Mouse (Mus musculus): ENCODE results near the gene Ptk7.
"Not testable (repeated sequence)": the region's sequence is repeated elsewhere in the genome, so short reads cannot be mapped to it uniquely, and the experiment has no call there.

Ptk7 gene

DNA sequence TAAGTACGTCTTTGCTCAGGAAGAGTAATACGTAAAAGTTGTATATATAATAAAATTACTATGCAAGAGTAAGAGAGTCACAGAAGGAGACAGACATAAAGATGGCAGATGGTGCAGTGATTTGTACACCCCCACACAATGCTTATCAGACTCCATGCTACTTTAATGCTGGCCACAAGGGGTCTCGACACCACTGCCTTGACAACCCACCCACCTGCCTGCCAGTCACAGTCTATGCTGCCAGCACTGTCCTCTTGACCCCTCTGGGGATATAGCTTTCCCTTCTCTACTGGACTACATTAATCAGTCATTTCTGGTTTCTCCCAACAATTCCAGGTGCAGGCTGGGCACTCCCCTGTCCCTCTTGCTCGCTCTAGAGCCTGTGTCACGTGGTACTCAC is 50.7 kb downstream of the Ptk7 start:
- no peaks in the 10 kb centered on the region for H3K27me3 ChIP-seq (ENCODE audit: control insufficient read depth, insufficient read depth, low read length, poor library complexity, severe bottlenecking)
- H3K36me3 ChIP-seq (ENCODE audit: control insufficient read depth, insufficient read depth, low read length, poor library complexity, severe bottlenecking), result no peaks in the 10 kb centered on the region
- DNase-seq (ENCODE audit: low read depth, low spot score), result no peak

DNA sequence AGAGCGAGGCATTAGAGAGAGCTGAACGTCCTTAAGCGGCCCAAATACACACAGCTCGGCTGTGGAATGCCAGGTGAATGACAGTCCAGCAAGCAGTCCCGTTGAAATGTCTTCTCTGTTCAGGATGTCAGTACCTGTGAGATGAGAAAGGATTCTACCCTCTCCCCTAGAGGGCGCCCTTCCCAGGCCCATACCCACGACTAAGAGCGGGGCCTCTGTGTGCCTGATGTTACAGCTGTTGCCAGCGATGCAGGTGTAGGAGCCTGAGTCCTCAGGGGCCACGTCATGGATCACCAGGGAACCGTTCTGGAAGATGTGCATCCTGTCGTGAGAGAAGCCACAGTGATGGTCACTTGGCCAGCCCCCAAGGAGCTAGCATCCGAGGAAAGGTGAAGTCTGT is 53.2 kb downstream of the Ptk7 start:
- Histone ChIP-seq H3K27me3 (ENCODE audit: control insufficient read depth, insufficient read depth, low read length, poor library complexity, severe bottlenecking) (no peaks in the 10 kb centered on the region), H3K36me3 (ENCODE audit: control insufficient read depth, insufficient read depth, low read length, poor library complexity, severe bottlenecking) (no peaks in the 10 kb centered on the region)
- peak; percentile 42 for DNase-seq (ENCODE audit: low read depth, low spot score)

DNA sequence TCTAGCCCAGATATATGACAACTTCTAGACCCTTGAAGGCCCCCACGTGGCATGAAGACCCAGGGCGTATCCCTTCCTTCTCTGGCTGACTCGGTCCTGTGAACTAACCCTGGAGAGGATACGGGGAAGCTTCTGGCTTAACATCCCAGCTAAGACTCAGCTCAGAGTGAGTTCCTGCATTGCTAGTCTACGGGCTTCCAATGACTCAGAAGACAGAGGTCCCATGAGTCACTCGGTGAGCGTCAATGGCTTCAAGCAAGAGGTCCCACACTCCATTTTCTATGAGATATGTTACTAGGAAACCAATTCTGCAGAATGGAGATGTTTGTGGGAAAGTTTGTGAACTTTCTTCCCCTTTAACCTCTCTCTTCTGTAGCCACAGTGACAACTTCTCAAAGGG is 54.8 kb downstream of the Ptk7 start:
- Histone ChIP-seq H3K36me3 (ENCODE audit: control insufficient read depth, insufficient read depth, low read length, poor library complexity, severe bottlenecking) (no peaks in the 10 kb centered on the region), H3K27me3 (ENCODE audit: control insufficient read depth, insufficient read depth, low read length, poor library complexity, severe bottlenecking) (no peaks in the 10 kb centered on the region)

DNA sequence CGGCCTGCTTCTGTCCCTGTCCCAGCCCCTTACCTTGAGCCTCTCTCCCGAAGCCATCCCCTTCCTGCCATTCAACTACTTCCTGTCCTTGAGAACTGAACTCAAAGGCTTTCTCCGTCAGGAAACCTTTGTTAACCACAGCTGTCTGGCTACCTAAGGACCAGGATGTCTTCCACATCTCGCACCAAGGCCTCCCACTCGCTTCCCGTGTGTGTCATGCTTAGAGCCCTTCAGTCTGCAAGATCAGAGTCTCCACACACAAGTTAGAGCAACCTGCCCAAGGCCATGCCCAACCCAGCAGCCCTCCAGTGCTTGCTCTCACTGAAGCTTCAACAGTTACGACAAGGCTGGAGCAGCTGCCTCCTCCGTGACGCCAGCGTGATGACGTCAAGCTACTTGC is 58.3 kb downstream of the Ptk7 start:
- no peaks in the 10 kb centered on the region for H3K27me3 ChIP-seq (ENCODE audit: control insufficient read depth, insufficient read depth, low read length, poor library complexity, severe bottlenecking)
- H3K36me3 ChIP-seq (ENCODE audit: control insufficient read depth, insufficient read depth, low read length, poor library complexity, severe bottlenecking), result no peaks in the 10 kb centered on the region
- no peak for DNase-seq (ENCODE audit: low read depth, low spot score)

More for the DNA sequence above, 54.8 kb downstream of the Ptk7 start:
- DNase-seq (ENCODE audit: low read depth, low spot score), result no peak

DNA sequence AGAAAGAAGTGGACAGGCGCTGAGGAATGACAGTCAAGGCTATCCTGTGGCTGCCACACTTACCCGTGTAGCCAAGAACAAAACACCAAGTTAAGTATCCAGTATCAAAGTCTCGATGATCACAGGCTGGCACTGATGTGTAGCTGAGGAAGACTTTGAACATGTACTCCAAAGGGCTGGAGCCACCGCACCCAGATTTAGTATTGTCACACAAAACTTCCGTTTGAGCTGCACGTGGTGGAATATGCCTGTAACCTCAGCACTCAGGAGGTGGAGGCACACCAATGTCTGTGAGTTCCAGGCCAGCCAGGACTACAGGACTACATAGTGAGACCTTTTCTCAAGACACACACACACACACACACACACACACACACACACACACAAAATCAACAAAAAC is 70.2 kb downstream of the Ptk7 start:
- Histone ChIP-seq H3K36me3 (ENCODE audit: control insufficient read depth, insufficient read depth, low read length, poor library complexity, severe bottlenecking) (no peaks in the 10 kb centered on the region), H3K27me3 (ENCODE audit: control insufficient read depth, insufficient read depth, low read length, poor library complexity, severe bottlenecking) (no peaks in the 10 kb centered on the region)
- DNase-seq (ENCODE audit: low read depth, low spot score), result no peak

DNA sequence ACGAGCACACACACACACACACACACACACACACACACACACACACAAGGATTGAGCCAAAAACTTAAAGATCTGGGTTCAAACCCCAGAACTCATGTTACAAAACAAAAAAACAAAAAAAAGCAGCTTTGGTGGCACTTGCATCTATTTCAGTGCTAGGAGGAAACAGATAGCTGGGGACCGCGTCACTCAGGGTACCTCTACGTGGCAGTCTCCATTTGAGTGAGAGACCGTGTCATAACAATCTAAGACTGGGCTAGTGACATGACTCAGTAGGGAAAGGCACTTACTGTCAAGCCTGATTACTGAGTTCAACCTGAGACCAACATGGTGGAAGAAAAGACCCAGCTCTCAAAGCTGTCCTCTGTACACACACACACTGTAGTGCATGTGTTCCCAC is 71.2 kb downstream of the Ptk7 start:
- Histone ChIP-seq H3K27me3 (ENCODE audit: control insufficient read depth, insufficient read depth, low read length, poor library complexity, severe bottlenecking) (no peaks in the 10 kb centered on the region), H3K36me3 (ENCODE audit: control insufficient read depth, insufficient read depth, low read length, poor library complexity, severe bottlenecking) (no peaks in the 10 kb centered on the region)
- no peak for DNase-seq (ENCODE audit: low read depth, low spot score)

DNA sequence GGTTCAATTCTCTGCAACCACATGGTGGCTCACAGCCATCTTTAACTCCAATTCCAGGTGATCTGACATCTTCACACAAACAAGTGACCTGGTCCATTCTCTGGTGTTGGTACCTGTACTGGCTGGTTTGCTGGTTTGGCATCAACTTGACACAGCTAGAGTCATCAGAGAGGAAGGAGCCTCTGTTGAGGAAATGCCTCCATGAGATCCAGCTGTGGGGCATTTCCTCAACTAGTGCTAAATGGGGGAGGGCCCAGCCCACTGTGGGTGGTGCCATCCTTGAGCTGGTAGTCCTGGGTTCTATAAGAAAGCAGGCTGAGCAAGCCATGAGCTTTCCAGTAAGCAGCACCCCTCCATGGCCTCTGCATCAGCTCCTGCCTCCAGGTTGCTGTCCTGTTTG is 72.0 kb downstream of the Ptk7 start:
- DNase-seq (ENCODE audit: low read depth, low spot score), result not testable (repeated sequence)

DNA sequence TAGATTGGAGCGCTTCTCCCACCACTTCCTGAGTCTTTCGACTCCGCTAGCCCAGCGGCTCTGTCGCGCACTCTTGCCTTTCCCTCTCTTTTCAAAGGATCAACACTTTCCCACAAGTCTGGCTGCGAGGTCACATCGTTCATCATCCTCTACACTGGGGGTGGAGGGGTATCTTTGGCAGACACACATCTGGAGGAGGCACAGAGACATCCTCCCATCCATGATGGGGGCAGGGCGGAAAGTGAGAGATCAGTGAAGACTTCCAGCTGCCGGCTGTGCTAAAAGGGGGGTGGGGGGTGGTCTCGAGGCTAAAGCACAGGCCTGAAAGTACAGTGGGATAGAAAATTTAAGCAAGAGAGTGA is 72.7 kb downstream of the Ptk7 start:
- no peaks in the 10 kb centered on the region for H3K36me3 ChIP-seq (ENCODE audit: control insufficient read depth, insufficient read depth, low read length, poor library complexity, severe bottlenecking)

More for the DNA sequence above, 72.0 kb downstream of the Ptk7 start:
- H3K27me3 ChIP-seq (ENCODE audit: control insufficient read depth, insufficient read depth, low read length, poor library complexity, severe bottlenecking); H3K36me3 ChIP-seq (ENCODE audit: control insufficient read depth, insufficient read depth, low read length, poor library complexity, severe bottlenecking): not testable (repeated sequence)

DNA sequence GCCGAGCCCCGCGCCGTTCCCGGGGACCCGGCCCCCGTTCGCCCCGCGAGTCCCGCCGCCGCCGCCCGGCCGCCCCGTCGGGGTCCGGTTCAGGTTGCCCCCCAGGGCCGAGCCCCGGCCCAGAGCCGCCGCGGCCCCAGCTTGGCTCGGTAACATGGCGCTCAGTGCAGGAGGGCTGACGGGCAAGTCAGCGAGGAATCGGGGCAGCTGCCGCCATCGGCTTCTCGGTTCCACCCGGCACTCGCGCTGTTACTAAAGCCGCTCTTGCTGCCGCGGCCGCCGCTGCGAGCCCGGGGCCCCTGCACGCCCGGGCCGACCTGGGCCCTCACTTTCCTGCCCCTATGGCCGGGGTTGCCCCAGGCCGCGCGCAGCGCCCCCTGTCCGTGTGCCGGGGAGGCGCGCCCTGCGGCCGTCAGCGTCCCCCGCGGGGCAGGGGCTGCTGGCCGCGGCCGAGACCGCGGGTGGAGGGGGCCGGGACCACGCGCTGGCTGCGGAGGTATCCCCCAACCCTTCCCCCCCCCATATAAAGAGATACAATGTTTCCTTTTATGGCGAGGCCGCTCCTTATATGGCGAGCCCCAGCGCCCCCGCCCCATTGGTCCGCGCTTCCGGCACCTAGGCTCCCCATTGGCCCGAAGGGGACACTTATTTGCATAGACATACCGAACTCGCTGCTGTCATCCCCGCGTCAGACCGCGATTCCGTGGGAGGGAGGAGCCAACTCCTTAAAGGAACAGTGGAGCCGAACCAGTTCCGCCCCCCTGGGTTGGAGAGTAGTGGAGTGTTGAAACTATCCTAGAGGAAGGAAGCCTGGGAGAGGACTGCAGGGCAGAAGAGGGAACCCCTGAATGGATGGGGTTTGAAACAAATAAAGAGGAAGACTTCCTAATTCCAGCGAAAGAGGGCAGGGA is 73.4 kb downstream of the Ptk7 start, which contains the start of gene Srf:
TSS of gene Srf (minus strand) at position 503 of the 911 bp plus-strand sequence.
- DNase-seq (ENCODE audit: low read depth, low spot score), result peak; percentile 96
- H3K27me3 ChIP-seq (ENCODE audit: control insufficient read depth, insufficient read depth, low read length, poor library complexity, severe bottlenecking), result no peaks in the 10 kb centered on the region
- no peaks in the 10 kb centered on the region for H3K36me3 ChIP-seq (ENCODE audit: control insufficient read depth, insufficient read depth, low read length, poor library complexity, severe bottlenecking)

More for the DNA sequence above, 72.7 kb downstream of the Ptk7 start:
- DNase-seq (ENCODE audit: low read depth, low spot score), result peak; percentile 36
- no peaks in the 10 kb centered on the region for H3K27me3 ChIP-seq (ENCODE audit: control insufficient read depth, insufficient read depth, low read length, poor library complexity, severe bottlenecking)

DNA sequence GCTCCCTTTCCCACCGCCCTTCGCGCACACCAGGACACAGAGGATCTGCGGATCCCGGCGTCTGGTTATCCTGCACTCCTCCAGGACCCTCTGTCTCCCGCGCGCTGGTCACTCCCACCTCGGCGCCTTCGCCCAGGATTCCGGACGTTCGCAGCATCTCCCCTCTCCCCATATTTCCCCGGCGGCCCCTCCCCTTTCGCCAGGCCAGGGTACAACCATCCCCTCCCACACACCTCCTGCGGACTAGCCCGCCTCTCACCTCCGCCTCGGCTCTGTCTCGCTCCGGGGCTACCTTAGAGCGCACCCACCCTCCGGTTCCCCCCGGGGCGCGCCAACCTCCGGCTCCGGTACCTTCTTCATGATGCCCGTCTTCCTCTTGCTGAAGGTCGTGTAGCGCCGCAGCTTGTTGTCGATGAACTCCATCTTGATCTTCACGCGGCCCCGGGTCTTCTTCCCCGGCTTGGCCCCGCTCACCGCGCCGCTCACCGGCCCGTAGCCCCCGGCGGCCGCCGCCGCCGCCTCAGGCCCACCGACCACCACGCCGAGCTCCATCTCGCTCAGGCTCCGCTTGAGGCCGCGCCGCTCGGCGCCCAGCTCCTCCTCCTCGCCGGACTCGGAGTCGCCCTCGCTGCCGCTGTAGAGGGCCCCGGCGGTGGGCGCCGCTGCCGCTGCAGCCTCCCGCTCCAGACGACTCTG is 74.2 kb downstream of the Ptk7 start:
- peak; percentile 39 for DNase-seq (ENCODE audit: low read depth, low spot score)
- no peaks in the 10 kb centered on the region for H3K27me3 ChIP-seq (ENCODE audit: control insufficient read depth, insufficient read depth, low read length, poor library complexity, severe bottlenecking)
- no peaks in the 10 kb centered on the region; the same call in 1 of the 2 replicates for H3K36me3 ChIP-seq (ENCODE audit: control insufficient read depth, insufficient read depth, low read length, poor library complexity, severe bottlenecking)

DNA sequence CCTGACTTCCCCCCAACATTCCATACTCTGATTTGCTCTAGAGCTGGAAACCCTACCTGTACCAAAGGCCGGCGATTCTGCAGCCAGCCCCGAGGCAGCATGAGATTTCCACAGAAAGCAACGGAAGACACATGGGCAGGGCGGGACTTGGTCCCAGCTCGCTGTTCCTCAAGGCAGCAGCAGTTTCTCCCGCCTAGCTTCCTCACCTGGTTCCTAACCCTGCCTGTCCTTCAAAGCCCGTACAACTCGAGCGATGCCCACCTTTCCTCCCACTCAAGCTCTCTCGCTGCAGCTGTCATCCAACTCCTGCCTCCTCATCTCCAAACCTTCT is 74.7 kb downstream of the Ptk7 start:
- DNase-seq (ENCODE audit: low read depth, low spot score), result peak; percentile 8
- H3K36me3 ChIP-seq (ENCODE audit: control insufficient read depth, insufficient read depth, low read length, poor library complexity, severe bottlenecking), result no peaks in the 10 kb centered on the region; the same call in 1 of the 2 replicates
- H3K27me3 ChIP-seq (ENCODE audit: control insufficient read depth, insufficient read depth, low read length, poor library complexity, severe bottlenecking), result no peaks in the 10 kb centered on the region

DNA sequence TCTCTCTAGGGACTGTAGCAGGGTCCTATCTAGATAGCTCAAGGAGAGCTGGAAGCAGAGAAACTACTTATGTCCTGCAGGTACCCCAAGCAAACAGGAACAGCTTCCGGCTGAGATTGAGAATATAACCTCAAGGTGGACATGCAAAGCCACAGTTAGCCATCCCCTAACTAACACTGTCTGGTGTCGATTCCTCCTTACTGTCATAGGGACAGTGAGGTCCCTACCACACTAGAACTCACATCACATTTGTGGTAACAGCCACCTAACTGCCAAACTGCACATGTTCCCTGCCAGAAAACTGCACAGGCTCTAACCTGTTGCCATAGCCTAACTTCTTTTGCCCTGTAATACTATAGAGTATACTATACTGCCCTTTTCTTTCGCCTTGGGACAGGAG is 75.4 kb downstream of the Ptk7 start:
- Histone ChIP-seq H3K27me3 (ENCODE audit: control insufficient read depth, insufficient read depth, low read length, poor library complexity, severe bottlenecking) (no peaks in the 10 kb centered on the region), H3K36me3 (ENCODE audit: control insufficient read depth, insufficient read depth, low read length, poor library complexity, severe bottlenecking) (no peaks in the 10 kb centered on the region; the same call in 1 of the 2 replicates)
- DNase-seq (ENCODE audit: low read depth, low spot score), result no peak

DNA sequence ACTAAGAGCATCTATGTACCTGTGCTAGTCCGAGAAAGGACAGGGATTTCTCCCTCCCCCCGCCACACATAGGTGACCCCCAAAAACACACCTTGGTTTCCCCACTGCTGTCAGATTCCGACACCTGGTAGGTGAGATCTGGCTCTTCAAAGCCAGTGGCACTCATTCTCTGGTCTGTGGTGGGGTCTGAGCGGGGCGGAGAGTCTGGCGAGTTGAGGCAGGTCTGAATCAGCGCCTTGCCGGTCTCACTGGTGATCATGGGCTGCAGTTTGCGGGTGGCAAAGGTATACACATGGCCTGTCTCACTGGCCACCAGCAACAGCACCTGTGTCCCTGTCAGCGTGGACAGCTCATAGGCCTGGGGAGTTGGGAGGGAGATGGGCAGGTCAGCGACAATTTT is 75.8 kb downstream of the Ptk7 start:
- H3K27me3 ChIP-seq (ENCODE audit: control insufficient read depth, insufficient read depth, low read length, poor library complexity, severe bottlenecking), result no peaks in the 10 kb centered on the region
- DNase-seq (ENCODE audit: low read depth, low spot score), result no peak
- no peaks in the 10 kb centered on the region; the same call in 1 of the 2 replicates for H3K36me3 ChIP-seq (ENCODE audit: control insufficient read depth, insufficient read depth, low read length, poor library complexity, severe bottlenecking)

DNA sequence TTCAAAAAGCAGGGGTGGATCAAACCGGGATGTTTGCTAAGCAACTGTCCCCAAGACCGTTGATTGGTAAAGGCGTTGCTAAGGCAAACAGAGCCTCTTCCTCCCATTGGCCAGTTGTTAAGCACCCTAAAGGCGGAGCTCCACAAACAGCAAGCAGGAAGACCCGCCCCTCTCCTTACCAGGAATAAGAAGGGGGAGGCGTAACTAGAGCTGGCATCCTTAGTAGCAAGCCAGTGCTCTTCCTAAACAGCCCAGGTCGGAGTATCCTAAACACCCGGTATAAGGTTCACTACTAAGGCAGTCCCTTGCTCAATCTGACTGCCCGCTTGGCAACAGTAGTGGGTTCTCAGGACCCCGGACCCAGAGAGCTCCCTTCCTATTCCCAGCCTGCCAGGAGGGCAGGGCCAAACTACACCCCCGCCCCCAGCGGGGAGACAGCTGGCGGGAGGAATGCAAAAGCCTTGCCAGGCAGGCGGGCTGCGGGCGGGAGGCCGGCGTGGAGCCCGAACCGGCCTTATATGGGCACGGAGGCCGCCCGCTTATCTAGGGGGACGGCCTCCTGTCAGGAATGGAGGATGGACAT is 76.4 kb downstream of the Ptk7 start:
- Histone ChIP-seq H3K27me3 (ENCODE audit: control insufficient read depth, insufficient read depth, low read length, poor library complexity, severe bottlenecking) (no peaks in the 10 kb centered on the region), H3K36me3 (ENCODE audit: control insufficient read depth, insufficient read depth, low read length, poor library complexity, severe bottlenecking) (no peaks in the 10 kb centered on the region; the same call in 1 of the 2 replicates)
- peak; percentile 51 for DNase-seq (ENCODE audit: low read depth, low spot score)

DNA sequence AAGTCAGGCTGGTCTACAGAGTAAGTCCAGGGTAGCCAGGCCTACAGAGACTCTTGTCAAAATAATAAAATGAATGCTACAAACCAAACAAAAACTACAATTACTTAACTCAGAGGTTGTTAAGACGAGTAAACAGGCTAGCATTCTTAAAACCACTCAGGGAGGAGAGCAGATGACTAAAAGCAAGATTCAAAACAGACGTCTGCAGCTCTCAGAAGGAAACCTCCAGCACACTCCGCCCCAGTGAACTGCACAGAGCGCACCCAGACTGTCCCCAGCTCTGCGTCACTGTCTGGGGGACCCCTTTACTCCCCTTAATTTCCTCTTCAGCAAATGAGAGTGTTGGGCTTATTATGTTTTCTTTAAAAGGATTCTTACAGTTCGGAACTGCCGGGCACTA is 77.2 kb downstream of the Ptk7 start:
- DNase-seq (ENCODE audit: low read depth, low spot score), result no peak
- Histone ChIP-seq H3K27me3 (ENCODE audit: control insufficient read depth, insufficient read depth, low read length, poor library complexity, severe bottlenecking) (no peaks in the 10 kb centered on the region), H3K36me3 (ENCODE audit: control insufficient read depth, insufficient read depth, low read length, poor library complexity, severe bottlenecking) (no peaks in the 10 kb centered on the region; the same call in 1 of the 2 replicates)

All from splenic B cell, adult 2 months (primary cell).